Mouse (Mus musculus) liver, postnatal 0 days (tissue): ENCODE results near the gene Gm19402. TPM values are rescaled to one million over a fixed set of nuclear protein-coding genes. Genes with fewer than 3 reads are reported as not detected.
"Not testable (repeated sequence)": the region's sequence is repeated elsewhere in the genome, so short reads cannot be mapped to it uniquely, and the experiment has no call there.

Experiments
- ATAC-seq: fragments of 200-750 bp; cut with Nextera tagmentation; 2 replicates; pipeline ENCODE4 v1.8.0; 2017; ENCODE audit warnings: mild to moderate bottlenecking, moderate library complexity
- DNase-seq: peaks from one replicate; pipeline ENCODE4 v3.0.0-alpha.2; 2016
- H3K27ac ChIP-seq: fragments of 300-500 bp; sonication (generic); 2 replicates; pipeline ENCODE4 v1.5.1; 2014; ENCODE audit warnings: antibody characterized with exemption, moderate library complexity, mild to moderate bottlenecking, low read depth
- H3K27me3 ChIP-seq: fragments of 300-500 bp; sonication (generic); 2 replicates; pipeline ENCODE4 v1.6.1; 2014; ENCODE audit warnings: low read length, control low read depth, mixed read lengths; ENCODE audit not compliant: insufficient read depth
- H3K36me3 ChIP-seq: fragments of 300-500 bp; sonication (generic); replicated peaks from 2 replicates; pipeline ENCODE4 v1.6.1; 2014; ENCODE audit warnings: mild to moderate bottlenecking, control low read depth, low read length, moderate library complexity, mixed read lengths; ENCODE audit not compliant: insufficient read depth
- H3K4me1 ChIP-seq: fragments of 300-500 bp; sonication (generic); 2 replicates; pipeline ENCODE4 v1.6.1; 2014; ENCODE audit warnings: antibody characterized with exemption, mild to moderate bottlenecking, control low read depth; ENCODE audit not compliant: insufficient read depth
- H3K4me2 ChIP-seq: fragments of 300-500 bp; sonication (generic); 2 replicates; pipeline ENCODE4 v1.6.1; 2014; ENCODE audit warnings: low read depth, mild to moderate bottlenecking, low read length, moderate library complexity, mixed read lengths
- H3K4me3 ChIP-seq: fragments of 300-500 bp; sonication (generic); 2 replicates; pipeline ENCODE4 v1.5.1; 2014; ENCODE audit warnings: low read depth, low read length
- H3K9ac ChIP-seq: fragments of 300-500 bp; sonication (generic); replicated peaks from 2 replicates; pipeline ENCODE4 v1.6.1; 2014; ENCODE audit warnings: mild to moderate bottlenecking, moderate library complexity
- H3K9me3 ChIP-seq: fragments of 300-500 bp; sonication (generic); 2 replicates; pipeline ENCODE4 v1.6.1; 2016; ENCODE audit warnings: mild to moderate bottlenecking, control low read depth, low read length, mixed read lengths
- CTCF ChIP-seq: sonication (generic); IDR thresholded peaks from 2 replicates; pipeline ENCODE4 v1.5.1; 2016; ENCODE audit warnings: antibody characterized with exemption, low read depth
- EP300 ChIP-seq: IDR thresholded peaks from 2 replicates; pipeline ENCODE4 v1.6.1; 2016; ENCODE audit warnings: antibody characterized with exemption, low read depth, mild to moderate bottlenecking
- WGBS: fragments of 180-500 bp; shearing (Covaris S2); extraction: QIAGEN DNeasy Blood & Tissue Kit; methylation state at CpG from one replicate; pipeline ENCODE4 v1.1.7; 2014; ENCODE audit not compliant: insufficient replicate concordance; 5-methylcytosine and 5-hydroxymethylcytosine counted together
- polyA plus RNA-seq: library from polyadenylated mRNA; unstranded; fragments of >200 nt; fragmentation: Nextera tagmentation; extraction: Ambion mirVana; gene quantifications from 2 replicates; pipeline ENCODE4 v1.2.1, GENCODE M21; 2015

The Gm19402 gene
- polyA plus RNA-seq, 1 experiment from 2014 or later = not detected

GRCm38 (mm10) chr10:77715507-77715906, 24.9 kb upstream of the Gm19402 start, which contains the start of gene Gm10142:
Gene Gm10142 (plus strand): TSS chr10:77715807.
- Histone ChIP-seq H3K4me1 (no peaks in the 10 kb centered on the region), H3K27me3 (no peaks in the 10 kb centered on the region), H3K4me3 (no peak within 1 kb of the TSS), H3K9ac (no peak within 1 kb of the TSS), H3K27ac (no peak within 1 kb of the TSS), H3K36me3 (no peaks in the 10 kb centered on the region), H3K9me3 (no peaks in the 10 kb centered on the region), H3K4me2 (no peak within 1 kb of the TSS)
- DNase-seq (no peak), ATAC-seq (no peak)
- TF ChIP-seq EP300 (no peak), CTCF (no peak)
- 77% methylated on average over 1 of the region's 1 CpGs for WGBS

GRCm38 (mm10) chr10:77713734-77714133, 23.2 kb upstream of the Gm19402 start:
- no peak for DNase-seq
- WGBS = 35% methylated on average over 4 of the region's 4 CpGs

GRCm38 (mm10) chr10:77711157-77711556, 20.6 kb upstream of the Gm19402 start, which contains the start of gene Gm10024:
Gene Gm10024 (plus strand): TSS chr10:77711457.
- H3K27me3 ChIP-seq, ATAC-seq, H3K27ac ChIP-seq, H3K36me3 ChIP-seq, H3K9ac ChIP-seq, DNase-seq, H3K4me2 ChIP-seq, H3K9me3 ChIP-seq, H3K4me1 ChIP-seq, H3K4me3 ChIP-seq: not testable (repeated sequence)

More at GRCm38 (mm10) chr10:77713734-77714133, 23.2 kb upstream of the Gm19402 start:
- ATAC-seq = no peak
- H3K4me2 ChIP-seq = no peak overlapping the region
- H3K36me3 ChIP-seq = no peaks in the 10 kb centered on the region
- H3K4me1 ChIP-seq = no peaks in the 10 kb centered on the region
- H3K27ac ChIP-seq = no peak overlapping the region
- H3K27me3 ChIP-seq = no peaks in the 10 kb centered on the region
- H3K9me3 ChIP-seq = no peaks in the 10 kb centered on the region
- H3K4me3 ChIP-seq = no peak overlapping the region
- no peak overlapping the region for H3K9ac ChIP-seq
- no peak for TF ChIP-seq EP300
- TF ChIP-seq CTCF = no peak

DNA sequence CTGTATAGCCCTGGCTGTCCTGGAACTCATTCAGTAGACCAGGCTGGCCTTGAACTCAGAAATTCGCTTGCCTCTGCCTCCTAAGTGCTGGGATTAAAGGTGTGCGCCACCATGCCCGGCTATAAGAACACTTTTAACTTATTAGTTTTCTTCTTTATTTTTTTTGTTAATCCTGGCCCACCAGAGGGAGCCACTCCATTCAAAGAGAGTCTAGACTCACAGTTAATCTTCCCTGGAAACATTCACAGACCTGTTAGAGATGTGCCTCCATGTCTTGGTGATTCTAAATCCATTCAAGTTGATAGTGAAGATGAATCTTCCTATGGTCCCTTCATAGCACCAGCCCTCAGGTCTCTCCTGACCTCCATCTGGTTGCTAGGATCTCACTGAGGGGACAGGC, 19.3 kb upstream of the Gm19402 start:
- H3K9ac ChIP-seq = no peak overlapping the region

DNA sequence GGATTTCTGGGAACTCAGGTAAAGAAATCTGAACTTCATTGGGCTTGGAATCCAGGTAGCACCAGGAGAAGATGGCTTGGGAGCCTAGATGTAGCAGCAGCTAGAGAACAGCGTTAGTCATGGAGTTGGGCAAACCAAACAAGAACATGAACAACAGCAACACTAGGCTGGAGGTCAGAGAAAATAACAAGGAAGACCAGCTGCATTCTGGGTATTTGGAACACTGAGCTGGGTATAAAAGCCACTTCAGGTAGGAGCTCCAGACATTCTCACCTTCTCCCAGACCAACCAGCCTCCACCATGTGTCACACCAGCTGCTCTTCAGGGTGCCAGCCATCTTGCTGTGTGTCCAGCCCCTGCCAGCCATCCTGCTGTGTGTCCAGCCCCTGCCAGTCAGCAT, 15.8 kb upstream of the Gm19402 start, which contains the start of gene Gm10272:
Gene Gm10272 (plus strand): TSS at position 301 of the 400 bp plus-strand sequence.
- no peak for TF ChIP-seq CTCF
- TF ChIP-seq EP300 = no peak
- no peaks in the 10 kb centered on the region for H3K27me3 ChIP-seq
- H3K4me3 ChIP-seq = no peak within 1 kb of the TSS
- H3K36me3 ChIP-seq = no peaks in the 10 kb centered on the region
- no peaks in the 10 kb centered on the region for H3K9me3 ChIP-seq
- no peak for ATAC-seq
- H3K4me1 ChIP-seq = no peaks in the 10 kb centered on the region
- no peak for DNase-seq
- 92% methylated on average over 1 of the region's 1 CpGs for WGBS
- H3K4me2 ChIP-seq = no peak within 1 kb of the TSS
- H3K27ac ChIP-seq = no peak within 1 kb of the TSS
- H3K9ac ChIP-seq = no peak within 1 kb of the TSS

More for the DNA sequence above, 19.3 kb upstream of the Gm19402 start:
- Histone ChIP-seq H3K4me1 (no peaks in the 10 kb centered on the region), H3K9me3 (no peaks in the 10 kb centered on the region), H3K27ac (no peak overlapping the region), H3K4me3 (no peak overlapping the region), H3K27me3 (no peaks in the 10 kb centered on the region), H3K4me2 (no peak overlapping the region), H3K36me3 (no peaks in the 10 kb centered on the region)
- TF ChIP-seq EP300 (no peak), CTCF (no peak)
- WGBS = 79% methylated on average over 3 of the region's 3 CpGs
- no peak for DNase-seq
- no peak for ATAC-seq

DNA sequence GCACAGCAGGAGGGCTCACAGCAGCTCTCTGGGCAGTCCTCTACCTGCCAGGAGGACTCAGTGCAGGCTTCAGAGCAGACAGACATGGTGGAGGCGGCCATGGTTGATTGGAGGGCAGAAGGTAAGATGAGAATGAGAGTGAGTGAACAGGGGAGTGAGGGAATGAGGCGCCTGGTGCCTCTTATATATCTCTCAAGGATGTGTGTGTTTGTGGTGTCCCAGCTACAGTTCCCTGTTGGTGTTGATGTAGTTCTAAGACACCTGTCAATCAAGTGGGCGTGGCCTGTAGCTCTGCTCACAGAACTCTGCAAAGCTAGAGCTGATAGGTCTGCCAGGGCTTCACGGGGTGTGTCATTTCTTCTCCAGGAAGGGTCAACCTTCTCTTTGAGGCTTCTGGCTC, 6.6 kb upstream of the Gm19402 start, which contains the start of gene Gm9508:
Gene Gm9508 (minus strand): TSS at position 101 of the 400 bp plus-strand sequence.
- H3K4me1 ChIP-seq = no peaks in the 10 kb centered on the region
- H3K36me3 ChIP-seq = no peaks in the 10 kb centered on the region
- TF ChIP-seq EP300 = no peak
- TF ChIP-seq CTCF = no peak
- no peak for ATAC-seq
- DNase-seq = no peak
- peaks cover 6% of the 10 kb centered on the region; the same call in 1 of the 2 replicates for H3K9me3 ChIP-seq
- H3K9ac ChIP-seq = no peak within 1 kb of the TSS
- no peak within 1 kb of the TSS for H3K27ac ChIP-seq
- no peak within 1 kb of the TSS for H3K4me3 ChIP-seq
- 0 out of 2 replicates have a peak, but pooled peaks cover 5% of the 10 kb centered on the region for H3K27me3 ChIP-seq
- no peak within 1 kb of the TSS for H3K4me2 ChIP-seq
- WGBS = 32% methylated on average over 4 of the region's 4 CpGs

DNA sequence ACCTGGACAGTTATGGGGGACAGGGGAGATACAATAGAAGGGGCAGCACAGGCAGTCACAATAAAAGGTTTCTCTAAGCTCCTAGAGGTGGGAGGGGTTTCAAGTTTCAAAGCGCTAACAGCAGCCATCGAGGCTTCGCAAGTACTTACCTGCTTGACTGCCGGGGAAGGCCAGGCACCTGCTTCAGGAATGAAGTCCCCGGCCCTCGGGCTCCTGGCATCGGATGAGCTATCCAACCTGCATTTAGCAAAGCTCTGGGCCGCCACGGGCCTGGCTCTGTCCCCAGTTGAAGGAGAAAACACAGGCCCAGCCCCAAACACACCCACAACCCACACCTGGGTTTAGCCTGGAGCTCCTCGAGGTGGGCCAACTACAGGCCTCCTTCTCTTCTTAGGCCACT, 3.5 kb downstream of the Gm19402 start:
- peaks cover 36% of the 10 kb centered on the region for H3K27me3 ChIP-seq
- no peak for TF ChIP-seq CTCF
- TF ChIP-seq EP300 = no peak
- WGBS = 22% methylated on average over 10 of the region's 10 CpGs

More for the DNA sequence above, 3.5 kb downstream of the Gm19402 start:
- no peak overlapping the region for H3K4me3 ChIP-seq
- DNase-seq = no peak
- no peak overlapping the region for H3K27ac ChIP-seq
- H3K9ac ChIP-seq = no peak overlapping the region
- no peaks in the 10 kb centered on the region for H3K36me3 ChIP-seq
- ATAC-seq = no peak
- no peaks in the 10 kb centered on the region for H3K4me1 ChIP-seq
- no peaks in the 10 kb centered on the region for H3K9me3 ChIP-seq
- no peak overlapping the region for H3K4me2 ChIP-seq
